Mouse (Mus musculus): ENCODE data around the gene Tbx1. TPM values are rescaled to one million over a fixed set of nuclear protein-coding genes. Genes with fewer than 3 reads are reported as not detected.

Gene Tbx1
- total RNA-seq, 2 experiments from 2014 or later: not detected

DNA sequence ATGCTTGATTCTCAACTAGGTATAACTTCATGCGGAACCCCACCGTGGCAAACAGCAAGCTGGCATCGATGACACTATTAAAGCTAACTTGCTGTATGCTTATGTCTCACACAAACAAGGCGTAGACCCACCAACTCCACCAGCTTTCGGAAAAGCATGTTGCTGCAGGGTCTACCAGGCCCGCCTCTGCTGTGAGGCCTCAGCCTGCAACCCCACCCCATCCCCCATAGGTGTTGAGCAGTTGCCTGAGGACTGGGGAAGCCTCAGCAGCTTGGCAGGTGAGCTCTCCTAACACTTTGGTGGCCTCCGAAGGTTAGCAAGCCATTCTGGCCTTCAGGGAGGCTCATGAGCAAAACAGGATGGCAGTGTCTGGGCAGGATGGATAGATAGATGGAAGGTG is 21.9 kb downstream of the Tbx1 start:
- ATAC-seq (replicated peaks; ENCODE audit: low FRiP score, poor library complexity, severe bottlenecking): no peak

DNA sequence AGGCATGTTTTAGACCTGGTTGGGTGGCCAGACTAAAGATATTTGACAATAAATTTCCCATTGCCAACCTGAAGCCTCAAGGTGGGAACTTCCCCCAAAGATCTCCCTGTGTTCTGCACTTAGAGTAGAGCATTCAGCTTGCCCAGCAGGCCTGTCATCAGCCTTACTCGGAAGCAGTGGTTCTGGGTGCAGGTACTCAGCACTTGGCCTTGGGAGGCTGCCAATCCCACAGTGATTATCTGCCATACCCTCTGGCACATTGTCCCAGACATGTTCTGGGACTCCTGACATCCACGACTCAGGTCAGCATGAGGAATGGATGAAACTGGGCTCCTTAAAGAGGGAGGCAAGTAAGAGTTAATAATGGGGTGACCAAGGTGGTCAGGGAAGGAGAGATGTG is 26.0 kb downstream of the Tbx1 start:
- no peak for ATAC-seq (replicated peaks; ENCODE audit: low FRiP score, poor library complexity, severe bottlenecking)

- ATAC-seq (replicated peaks; ENCODE audit: low FRiP score, poor library complexity, severe bottlenecking): no peak
These were observed 34.0 kb downstream of the Tbx1 start for GRCm38 (mm10) chr16:18556461-18556860.

DNA sequence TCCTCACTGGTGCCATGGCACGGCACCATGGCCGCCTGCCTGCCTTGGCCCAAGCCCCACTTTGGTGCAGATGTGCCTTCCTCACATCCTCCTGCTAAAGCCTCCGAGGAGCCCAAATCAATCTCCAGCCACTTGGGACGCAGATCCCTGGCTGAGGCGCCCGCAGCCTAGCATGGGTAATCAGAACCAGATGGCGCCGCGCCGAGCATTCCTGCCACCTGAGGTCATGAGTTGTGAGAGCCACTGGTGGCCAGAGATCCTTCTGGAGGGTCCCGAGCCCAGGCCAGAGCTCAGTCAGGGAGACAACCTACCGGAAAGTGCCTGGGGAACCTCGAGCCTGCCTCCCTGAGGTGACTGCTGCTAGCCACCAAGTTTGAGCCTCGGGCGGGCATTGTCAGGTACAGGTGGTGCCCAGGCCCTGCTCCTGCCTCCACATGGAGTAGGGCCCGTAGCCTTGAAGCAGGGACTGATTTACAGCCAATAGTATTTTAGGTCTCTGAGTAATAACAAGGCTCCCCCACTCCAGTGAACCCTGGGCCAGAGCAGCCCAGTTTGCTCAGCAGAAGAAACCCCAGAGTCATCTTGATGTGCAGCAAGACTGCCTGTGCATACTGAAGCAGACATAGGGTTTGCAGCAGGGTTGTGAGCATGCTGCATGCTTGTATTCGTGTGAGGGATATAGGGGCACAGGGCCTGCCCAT is 35.1 kb downstream of the Tbx1 start:
- no peak for ATAC-seq (replicated peaks; ENCODE audit: low FRiP score, poor library complexity, severe bottlenecking)

DNA sequence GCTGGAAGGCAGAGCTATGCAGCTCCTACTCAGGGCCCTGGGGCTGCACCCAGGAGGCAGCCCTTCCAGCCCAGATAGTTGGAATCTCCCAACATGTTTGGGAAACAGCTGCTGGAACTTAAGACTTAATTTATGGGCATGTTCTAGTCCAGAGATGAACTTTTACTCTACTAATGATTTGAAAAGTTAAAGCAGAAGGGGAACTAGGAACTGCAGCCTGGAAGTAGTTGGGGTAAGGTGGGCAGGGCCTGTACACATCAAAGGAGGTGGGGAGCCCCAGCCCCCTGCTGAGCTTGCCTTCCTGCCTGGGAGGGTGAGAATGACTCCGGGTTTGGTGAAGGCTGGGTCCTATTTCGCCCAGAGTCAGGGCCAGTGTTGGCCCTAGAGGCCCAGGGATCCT is 35.8 kb downstream of the Tbx1 start:
- ATAC-seq (replicated peaks; ENCODE audit: low FRiP score, poor library complexity, severe bottlenecking): no peak

- ATAC-seq (replicated peaks; ENCODE audit: low FRiP score, poor library complexity, severe bottlenecking): no peak
These were observed 38.3 kb downstream of the Tbx1 start for GRCm38 (mm10) chr16:18552106-18552710.

DNA sequence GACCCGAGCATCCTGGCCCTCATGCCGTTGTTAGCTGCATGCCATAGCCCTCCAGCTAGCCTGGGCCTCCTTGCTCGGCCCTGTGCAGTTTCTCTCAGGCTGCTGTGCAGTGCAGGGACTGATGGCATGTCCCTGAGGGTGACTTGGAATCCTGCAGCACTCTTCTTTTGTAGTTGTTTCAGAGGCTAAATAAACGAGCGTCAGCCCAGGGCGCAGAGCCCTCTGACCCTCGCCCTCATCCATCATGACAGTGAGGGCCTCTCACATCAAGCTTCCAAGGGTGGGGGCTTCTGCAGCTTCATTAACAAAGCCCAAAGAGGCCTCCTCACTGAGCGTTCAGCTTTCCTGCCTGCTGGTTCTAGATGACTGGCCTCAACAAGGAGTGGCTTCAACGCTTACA is 38.9 kb downstream of the Tbx1 start:
- no peak for ATAC-seq (replicated peaks; ENCODE audit: low FRiP score, poor library complexity, severe bottlenecking)

GRCm38 (mm10) chr16:18547891-18548290 is 42.6 kb downstream of the Tbx1 start:
- no peak for ATAC-seq (replicated peaks; ENCODE audit: low FRiP score, poor library complexity, severe bottlenecking)

DNA sequence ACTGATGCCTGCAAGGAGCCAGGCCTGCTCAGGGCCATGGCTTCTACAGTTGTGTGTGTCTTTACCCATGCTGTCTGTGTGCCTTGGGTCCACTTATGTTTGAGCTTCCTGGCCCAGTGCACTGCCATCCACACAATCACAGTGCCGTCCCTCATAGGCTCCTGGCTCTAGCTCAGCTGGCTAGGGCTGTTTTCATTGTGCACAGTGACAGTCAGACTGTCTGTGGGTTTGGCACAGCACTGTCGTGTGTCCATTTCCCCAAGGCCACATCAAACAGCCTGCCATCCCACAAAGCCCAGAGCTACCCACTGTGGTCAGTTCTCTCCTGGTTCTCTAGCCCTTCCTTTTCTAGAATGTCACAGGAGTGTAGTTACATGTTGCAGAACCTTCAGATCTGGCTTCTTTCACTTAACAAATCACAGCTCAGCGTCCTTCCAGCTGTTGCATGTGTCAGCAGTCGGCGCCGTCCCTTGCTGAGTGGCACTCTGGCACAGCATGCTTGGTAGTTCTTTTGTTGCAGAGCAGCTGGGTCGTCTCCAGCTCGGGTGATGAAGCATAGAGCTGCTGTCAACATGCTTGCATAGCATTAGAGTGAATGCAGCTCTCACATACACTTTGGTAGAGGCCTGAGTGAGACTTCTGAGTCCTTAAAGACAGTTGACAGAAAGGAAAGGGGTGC is 47.2 kb downstream of the Tbx1 start:
- no peak for ATAC-seq (replicated peaks; ENCODE audit: low FRiP score, poor library complexity, severe bottlenecking)

GRCm38 (mm10) chr16:18539281-18539680 is 51.2 kb downstream of the Tbx1 start:
- no peak for ATAC-seq (replicated peaks; ENCODE audit: low FRiP score, poor library complexity, severe bottlenecking)

GRCm38 (mm10) chr16:18537407-18537990 is 53.0 kb downstream of the Tbx1 start:
- no peak for ATAC-seq (replicated peaks; ENCODE audit: low FRiP score, poor library complexity, severe bottlenecking)

- ATAC-seq (replicated peaks; ENCODE audit: low FRiP score, poor library complexity, severe bottlenecking): peak; percentile 100
These were observed 57.4 kb downstream of the Tbx1 start for GRCm38 (mm10) chr16:18533061-18533460.

Other genes starting within 250 kb of the Tbx1 start
- gene Tango2, start 242.6 kb downstream of the Tbx1 start, total RNA-seq (2015; ENCODE audit: low replicate concordance): 8.8 and 26.9 TPM in 2 replicates
- 8.8 and 12.1 TPM in 2 replicates for gene Tango2, start 242.6 kb downstream of the Tbx1 start, total RNA-seq (2017; ENCODE audit: low replicate concordance)
- gene Arvcf, start 242.5 kb downstream of the Tbx1 start, total RNA-seq (2015; ENCODE audit: low replicate concordance): 1.5 and 2.7 TPM in 2 replicates
- gene Arvcf, start 242.5 kb downstream of the Tbx1 start, total RNA-seq (2017; ENCODE audit: low replicate concordance): 8.7 TPM in 1 of 2 replicates, not detected in the other
- gene Txnrd2, start 164.3 kb downstream of the Tbx1 start, total RNA-seq (2015; ENCODE audit: low replicate concordance): 274 and 358 TPM in 2 replicates
- gene Txnrd2, start 164.3 kb downstream of the Tbx1 start, total RNA-seq (2017; ENCODE audit: low replicate concordance): 493 and 499 TPM in 2 replicates
- gene Comt, start 163.8 kb downstream of the Tbx1 start, total RNA-seq (2015; ENCODE audit: low replicate concordance): 27.9 and 29.9 TPM in 2 replicates
- gene Comt, start 163.8 kb downstream of the Tbx1 start, total RNA-seq (2017; ENCODE audit: low replicate concordance): 26.8 and 29.1 TPM in 2 replicates
- gene Gnb1l, start 92.0 kb downstream of the Tbx1 start, total RNA-seq (2015; ENCODE audit: low replicate concordance): 2.3 and 10.6 TPM in 2 replicates
- 0.94 and 5.6 TPM in 2 replicates for gene Gnb1l, start 92.0 kb downstream of the Tbx1 start, total RNA-seq (2017; ENCODE audit: low replicate concordance)
- 2.7 TPM in 1 of 2 replicates, not detected in the other for gene Rtl10, start 91.8 kb downstream of the Tbx1 start, total RNA-seq (2015; ENCODE audit: low replicate concordance)
- 1.1 and 4.5 TPM in 2 replicates for gene Rtl10, start 91.8 kb downstream of the Tbx1 start, total RNA-seq (2017; ENCODE audit: low replicate concordance)
- 3.7 TPM in 1 of 2 replicates, not detected in the other for gene Gp1bb, start 31.7 kb upstream of the Tbx1 start, total RNA-seq (2015; ENCODE audit: low replicate concordance)
- gene Gp1bb, start 31.7 kb upstream of the Tbx1 start, total RNA-seq (2017; ENCODE audit: low replicate concordance): 0.56 and 0.94 TPM in 2 replicates
- gene Gm49601, start 35.8 kb upstream of the Tbx1 start, total RNA-seq (2015; ENCODE audit: low replicate concordance): not detected in 2 replicates
- gene Gm49601, start 35.8 kb upstream of the Tbx1 start, total RNA-seq (2017; ENCODE audit: low replicate concordance): 0.85 TPM in 1 of 2 replicates, not detected in the other
- 13.4 and 19.4 TPM in 2 replicates for gene Sept5, start 39.3 kb upstream of the Tbx1 start, total RNA-seq (2015; ENCODE audit: low replicate concordance)
- 11.7 and 15.2 TPM in 2 replicates for gene Sept5, start 39.3 kb upstream of the Tbx1 start, total RNA-seq (2017; ENCODE audit: low replicate concordance)
- gene Cldn5, start 186.2 kb upstream of the Tbx1 start, total RNA-seq (2015; ENCODE audit: low replicate concordance): not detected in 2 replicates
- not detected in 2 replicates for gene Cldn5, start 186.2 kb upstream of the Tbx1 start, total RNA-seq (2017; ENCODE audit: low replicate concordance)
- 26.1 and 27.3 TPM in 2 replicates for gene Ufd1, start 221.1 kb upstream of the Tbx1 start, total RNA-seq (2015; ENCODE audit: low replicate concordance)
- gene Ufd1, start 221.1 kb upstream of the Tbx1 start, total RNA-seq (2017; ENCODE audit: low replicate concordance): 32.5 and 54.9 TPM in 2 replicates
- gene Cdc45, start 221.3 kb upstream of the Tbx1 start, total RNA-seq (2015; ENCODE audit: low replicate concordance): 21.7 and 23.6 TPM in 2 replicates
- 28.5 and 33.2 TPM in 2 replicates for gene Cdc45, start 221.3 kb upstream of the Tbx1 start, total RNA-seq (2017; ENCODE audit: low replicate concordance)
- gene 2510002D24Rik, start 245.9 kb upstream of the Tbx1 start, total RNA-seq (2015; ENCODE audit: low replicate concordance): 12.7 and 14.0 TPM in 2 replicates
- gene 2510002D24Rik, start 245.9 kb upstream of the Tbx1 start, total RNA-seq (2017; ENCODE audit: low replicate concordance): 6.3 and 10.9 TPM in 2 replicates
- not detected in 2 replicates for gene Gm28539, start 245.9 kb upstream of the Tbx1 start, total RNA-seq (2015; ENCODE audit: low replicate concordance)
- gene Gm28539, start 245.9 kb upstream of the Tbx1 start, total RNA-seq (2017; ENCODE audit: low replicate concordance): 2.9 TPM in 1 of 2 replicates, not detected in the other

Measured in erythroblast, adult 5-6 weeks (primary cell).